Mouse (Mus musculus) cerebellum, postnatal 4 days (tissue): ENCODE measurements around the gene Ptrh2.
"Not testable (repeated sequence)": the region's sequence is repeated elsewhere in the genome, so short reads cannot be mapped to it uniquely, and the experiment has no call there.

Source experiments
- DNase-seq, 2 experiments: peaks; one replicate each; pipeline ENCODE4 v3.0.0; 2022; ENCODE audit warnings: low spot score in 2 of 2, mixed read lengths in 1 of 2

Ptrh2 gene

DNA sequence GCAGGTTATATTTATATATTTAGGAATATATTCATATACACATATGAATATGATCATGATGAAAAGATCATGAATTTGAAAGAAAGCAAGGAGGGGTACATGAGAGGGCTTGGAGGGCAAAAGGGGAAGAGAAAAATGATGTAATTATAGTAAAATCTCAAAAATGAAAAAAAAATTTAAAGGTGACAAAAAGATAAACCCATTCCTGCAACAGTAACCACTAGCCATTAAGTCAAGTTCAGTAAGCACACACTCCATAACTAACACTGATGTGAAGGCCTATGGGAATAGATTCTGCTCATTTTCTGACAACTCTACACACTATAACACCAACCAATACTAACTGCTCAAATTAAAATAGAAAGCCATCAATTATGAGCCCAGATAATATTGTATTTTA lies 41.8 kb downstream of the Ptrh2 start:
- DNase-seq: no peak

DNA sequence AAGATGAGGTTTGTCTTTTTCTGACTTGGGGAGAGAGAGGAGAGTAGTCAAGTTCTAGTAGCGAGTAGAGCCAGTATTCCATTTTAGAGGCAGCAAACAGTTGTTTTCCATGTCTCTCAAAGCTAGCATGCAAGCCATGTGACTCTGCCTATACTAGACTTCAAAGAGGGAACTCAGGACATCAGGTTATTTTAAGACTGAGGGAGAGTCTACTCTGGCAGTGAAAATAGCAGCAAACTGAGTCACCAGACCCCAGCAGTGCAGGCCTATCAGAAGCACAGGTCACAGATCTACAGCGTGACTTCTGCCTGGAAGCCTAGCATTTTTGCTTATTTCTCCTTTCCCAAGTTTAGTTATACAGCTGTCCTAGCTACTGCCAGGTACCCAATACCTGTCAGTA lies 47.7 kb downstream of the Ptrh2 start:
- no peak for DNase-seq

DNA sequence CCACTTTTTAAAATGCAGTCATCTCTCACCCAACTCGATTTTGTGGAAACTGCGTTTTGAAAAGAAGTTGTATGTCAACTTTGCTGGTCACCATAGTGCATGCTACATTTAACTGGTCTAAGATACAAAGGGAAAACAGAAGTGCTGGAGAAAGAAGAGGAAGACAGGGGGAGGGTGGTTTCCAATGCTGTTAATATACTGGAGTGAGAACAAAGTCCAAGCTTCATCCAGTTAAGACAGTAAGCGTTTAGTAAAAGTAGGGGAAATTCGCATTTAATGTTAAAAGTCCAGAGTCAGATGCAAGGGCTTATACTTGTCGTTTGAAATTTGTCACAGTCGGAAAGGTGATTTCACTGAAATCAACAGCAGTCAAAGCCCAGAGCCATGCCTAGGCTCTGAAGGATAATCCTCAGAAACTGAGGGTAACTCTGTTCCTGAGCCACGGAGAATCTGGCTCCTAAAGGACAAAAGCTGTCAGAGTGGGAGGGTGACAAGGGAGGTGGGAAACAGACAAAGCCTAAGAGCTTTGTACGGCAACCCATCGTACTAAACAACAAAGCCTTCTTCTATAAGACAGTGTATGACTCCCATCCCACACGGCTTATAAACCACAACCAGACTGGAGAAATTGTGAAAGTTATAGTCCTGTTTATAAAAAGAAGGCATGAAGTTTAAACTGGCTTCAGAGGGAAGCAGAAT lies 50.6 kb downstream of the Ptrh2 start:
- DNase-seq: no peak

DNA sequence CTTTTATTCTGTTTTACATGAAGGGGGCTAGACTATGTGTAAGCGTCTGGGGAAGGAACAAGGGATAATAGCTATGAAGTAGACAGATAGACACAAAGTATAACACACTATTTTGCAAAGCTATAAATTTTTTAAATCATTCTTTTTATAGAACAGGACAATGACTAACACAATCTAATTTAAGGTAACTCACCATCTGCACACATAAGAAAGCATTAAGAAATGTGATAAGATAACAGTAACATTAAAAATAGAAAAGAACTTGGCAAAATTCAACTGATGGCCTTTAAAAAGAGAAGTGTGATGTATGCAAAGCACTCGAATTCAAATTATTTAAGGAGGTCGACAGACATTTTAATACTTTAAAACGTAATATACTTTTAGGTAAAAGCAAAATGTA lies 51.2 kb downstream of the Ptrh2 start:
- no peak for DNase-seq

DNA sequence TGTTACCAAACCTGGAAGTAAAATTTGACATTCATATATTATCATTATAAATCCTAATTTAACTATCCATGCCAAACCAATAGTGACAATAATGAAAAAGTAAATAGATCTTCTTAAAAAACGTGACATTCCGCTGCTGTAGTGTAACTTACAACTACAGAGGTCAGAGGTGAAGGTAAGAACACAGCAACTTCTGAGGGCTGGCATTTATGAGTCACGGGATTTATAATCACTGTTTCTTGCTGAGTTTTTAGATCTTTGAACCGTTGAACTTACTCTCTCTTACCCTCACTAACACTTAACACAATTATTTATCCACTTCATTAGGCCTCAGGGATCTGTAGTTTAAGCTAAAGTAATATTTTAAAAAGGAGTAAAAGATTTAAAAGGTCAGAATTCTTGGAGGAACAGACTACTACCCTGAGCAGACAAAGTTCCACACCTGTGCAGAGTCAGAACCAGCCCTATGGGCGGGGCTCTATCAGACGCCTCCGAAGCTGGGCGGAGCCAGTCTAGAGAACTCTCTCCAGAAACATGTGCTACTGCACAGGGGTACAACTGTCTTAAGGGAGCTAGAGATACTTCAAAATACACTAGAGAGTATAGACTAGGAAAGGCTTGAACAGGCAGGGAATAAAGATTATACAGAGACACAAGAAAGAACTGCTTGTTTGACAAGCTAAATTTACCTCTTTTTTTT lies 53.7 kb downstream of the Ptrh2 start:
- no peak for DNase-seq

DNA sequence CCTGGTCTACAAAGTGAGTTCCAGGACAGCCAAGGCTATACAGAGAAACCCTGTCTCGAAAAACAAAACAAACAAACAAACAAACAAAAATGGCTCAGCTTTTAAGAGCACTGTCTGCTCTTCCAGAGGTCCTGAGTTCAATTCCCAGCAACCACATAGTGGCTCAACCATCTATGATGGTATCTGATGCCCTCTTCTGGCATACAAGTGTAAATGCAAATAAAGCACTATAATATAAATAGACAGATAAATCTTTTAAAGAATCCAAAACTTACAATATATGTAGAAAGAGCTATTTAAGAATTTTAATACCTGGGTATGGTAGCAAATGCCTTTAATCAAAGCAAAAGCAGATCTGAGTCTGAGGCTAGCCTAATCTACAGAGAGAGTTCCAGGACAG lies 54.5 kb downstream of the Ptrh2 start:
- not testable (repeated sequence) for DNase-seq

DNA sequence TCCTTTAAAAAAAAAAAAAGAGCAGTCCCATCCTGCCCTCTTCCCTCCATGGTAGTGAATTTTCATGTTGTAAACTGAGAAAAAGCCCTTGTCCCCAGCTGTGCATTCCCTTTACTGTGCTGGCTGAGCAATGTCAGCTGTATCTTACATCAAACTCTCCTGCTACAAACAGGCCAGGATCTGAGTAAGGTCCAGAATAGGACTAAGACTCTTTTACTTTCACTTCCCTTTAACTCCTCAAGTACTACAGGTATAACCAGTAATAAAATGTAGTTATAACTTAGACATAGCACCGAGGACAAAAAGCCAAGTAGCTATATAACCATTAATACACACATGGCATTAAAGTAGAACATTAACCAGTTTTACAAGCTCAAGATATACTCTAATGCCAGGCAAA lies 55.2 kb downstream of the Ptrh2 start:
- no peak for DNase-seq

DNA sequence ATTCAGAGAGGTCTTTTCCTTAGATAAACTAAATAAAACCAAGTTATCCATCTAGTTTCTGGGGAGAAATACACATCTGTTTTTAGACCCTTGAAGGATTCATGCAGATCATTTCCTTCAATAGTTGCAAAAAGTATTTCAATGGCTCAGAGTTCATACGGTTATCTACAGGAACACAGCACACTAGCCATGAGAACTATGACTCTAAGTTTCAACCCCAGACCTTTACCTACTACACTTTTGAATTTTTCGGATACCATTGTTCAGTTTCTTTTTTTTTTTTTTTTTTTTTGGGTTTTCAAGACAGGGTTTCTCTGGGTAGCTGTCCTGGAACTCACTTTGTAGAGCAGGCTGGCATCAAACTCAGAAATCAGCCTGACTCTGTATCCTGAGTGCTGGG lies 55.7 kb downstream of the Ptrh2 start:
- DNase-seq: no peak

DNA sequence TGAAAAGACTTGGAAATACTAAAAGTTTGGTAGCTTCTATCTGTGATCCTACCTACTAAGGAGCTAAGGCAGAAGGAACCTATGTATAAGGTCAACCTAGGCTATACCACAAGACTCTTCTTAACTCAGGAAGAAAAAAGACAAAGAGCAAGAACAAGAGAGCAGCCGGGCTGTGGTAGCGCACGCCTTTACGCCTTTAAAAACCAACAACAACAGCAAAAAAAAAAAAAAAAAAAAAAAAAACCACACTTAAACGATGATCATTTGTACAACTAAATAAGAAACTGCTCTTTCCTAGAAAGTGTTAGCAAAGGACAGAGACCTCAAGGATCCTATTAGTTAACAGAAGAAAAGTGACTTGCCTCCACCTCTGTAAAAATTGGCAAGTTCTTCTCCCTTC lies 57.7 kb downstream of the Ptrh2 start:
- DNase-seq: no peak
